Mouse (Mus musculus): ENCODE measurements at regions not wholly inside any gene's neighbourhood (a gene's known extent, or its start where the extent isn't known, plus 50 kb on each side); places are given as distances from the start of the nearest gene placed in this dataset.

GRCm38 (mm10) chr9:103843836-103844235 is 82.2 kb upstream of the Tmem108 start:
- TF ChIP-seq CTCF (IDR thresholded peaks at IDR 0.05; ENCODE audit: control insufficient read depth, insufficient read depth, insufficient read length) (no peak), CEBPB (IDR thresholded peaks at IDR 0.05; ENCODE audit: low read depth) (no peak), MYOG (IDR thresholded peaks at IDR 0.05; ENCODE audit: control insufficient read depth, extremely low read depth, insufficient read length) (no peak), FOSL1 (IDR thresholded peaks at IDR 0.05; ENCODE audit: insufficient read depth, low read length, poor library complexity, severe bottlenecking) (no peak), MAX (IDR thresholded peaks at IDR 0.05) (no peak), USF1 (IDR thresholded peaks at IDR 0.05; ENCODE audit: low read depth) (no peak)

Data from C2C12 (cell line).